Mouse (Mus musculus) inflammation-experienced regulatory T-cells (primary cell): ENCODE data around the gene Tmprss3. TPM values are rescaled to one million over a fixed set of nuclear protein-coding genes. Genes with fewer than 3 reads are reported as not detected.

Experiments
- polyA plus RNA-seq, 2 experiments: library from polyadenylated mRNA; unstranded; fragments of 100-300 nt; shearing (Covaris generic); gene quantifications; one replicate each; pipeline ENCODE4 v1.2.1; 2017

Tmprss3 gene
- polyA plus RNA-seq: 1 to 10 TPM; 1.8 to 2.9 TPM

GRCm38 (mm10) chr17:31198877-31199276, at the start of gene Tmprss3:
TSS of gene Tmprss3 (minus strand) at chr17:31198977.

DNA sequence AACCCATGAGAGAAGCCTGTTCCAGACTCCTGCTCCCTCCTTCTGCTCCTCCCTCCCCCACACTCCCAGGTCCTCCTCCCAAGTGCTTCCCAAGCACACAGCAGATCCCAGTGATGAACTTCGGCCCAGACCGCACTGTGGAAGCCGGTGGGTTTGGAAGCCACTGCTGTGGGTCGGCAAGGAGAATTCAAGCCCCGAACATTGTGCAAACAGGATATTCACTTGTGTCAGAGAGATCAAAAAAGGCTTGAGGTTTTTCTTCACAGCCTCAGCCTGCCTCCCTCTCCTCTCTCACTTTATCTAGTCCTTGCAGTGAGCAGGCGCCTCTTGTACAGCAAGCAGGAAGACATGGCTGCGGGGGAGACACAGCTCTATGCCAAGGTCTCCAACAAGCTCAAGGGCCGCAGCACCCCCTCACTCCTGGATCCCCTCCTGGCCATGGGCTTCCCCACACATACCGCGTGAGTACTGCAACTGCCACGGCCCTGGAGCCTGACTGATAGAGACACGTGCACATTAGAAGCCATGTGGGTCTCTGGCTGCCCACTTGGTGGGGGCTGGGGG, 9.1 kb upstream of the Tmprss3 start, which contains the start of gene Ubash3a:
Ubash3a (plus strand) TSS at position 103 of the 564 bp plus-strand sequence.

DNA sequence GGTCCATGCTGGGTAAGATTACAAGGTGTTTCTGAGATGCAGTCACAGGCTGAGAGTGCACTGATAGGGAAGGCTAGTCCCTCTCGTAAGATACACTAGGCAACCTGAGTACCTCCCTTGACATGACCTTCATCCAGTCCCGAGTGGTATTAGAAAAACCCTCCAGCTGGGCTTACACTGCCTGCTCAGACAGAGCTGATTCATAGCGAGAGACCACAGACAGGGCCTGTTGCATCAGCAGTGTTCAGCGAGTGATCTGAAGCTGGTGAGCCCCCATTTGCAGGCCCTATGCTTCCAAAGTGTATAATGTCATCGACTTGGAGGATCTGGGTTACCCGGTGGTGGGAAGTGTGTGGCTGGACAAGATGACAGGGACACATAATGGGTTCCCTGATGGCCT, 33.6 kb downstream of the Tmprss3 start, which contains the start of gene Tff1:
Tff1 (minus strand) TSS at position 151 of the 400 bp plus-strand sequence.

GRCm38 (mm10) chr17:31144040-31145037, 54.4 kb downstream of the Tmprss3 start, which contains the start of gene Tff2:
TSS of gene Tff2 (minus strand) at chr17:31144282.

GRCm38 (mm10) chr17:31129452-31129851, 69.3 kb downstream of the Tmprss3 start, which contains the start of gene Tff3:
TSS of gene Tff3 (minus strand) at chr17:31129646.

Other genes starting within 250 kb of the Tmprss3 start
- gene Umodl1, start 244.3 kb downstream of the Tmprss3 start, polyA plus RNA-seq: under 1 TPM in 1 of 2 experiments, not detected in 1; 0.18 TPM
- gene Abcg1, start 141.3 kb downstream of the Tmprss3 start, polyA plus RNA-seq: 10 to 100 TPM; 37.6 to 42.6 TPM
- gene Tff3, start 69.3 kb downstream of the Tmprss3 start, polyA plus RNA-seq: not detected
- gene Tff2, start 54.7 kb downstream of the Tmprss3 start, polyA plus RNA-seq: not detected
- gene Tff1, start 33.7 kb downstream of the Tmprss3 start, polyA plus RNA-seq: not detected
- 100 to 1,000 TPM; 262 to 270 TPM for gene Ubash3a, start 8.9 kb upstream of the Tmprss3 start, polyA plus RNA-seq
- 1 to 10 TPM; 1.5 to 1.6 TPM for gene Rsph1, start 78.4 kb upstream of the Tmprss3 start, polyA plus RNA-seq
- 10 to 100 TPM; 42.3 to 67.1 TPM for gene Slc37a1, start 87.8 kb upstream of the Tmprss3 start, polyA plus RNA-seq
- gene Pde9a, start 187.2 kb upstream of the Tmprss3 start, polyA plus RNA-seq: under 1 TPM in 1 of 2 experiments, not detected in 1; 0.47 TPM